Mouse (Mus musculus): ENCODE data around the gene Zfand6. TPM values are rescaled to one million over a fixed set of nuclear protein-coding genes. Genes with fewer than 3 reads are reported as not detected.
A peak's percentile ranks its signal among the peaks of the same experiment; 100 is the strongest.

The Zfand6 gene
- polyA plus RNA-seq, 1 experiment from 2014 or later, result 217 TPM

DNA sequence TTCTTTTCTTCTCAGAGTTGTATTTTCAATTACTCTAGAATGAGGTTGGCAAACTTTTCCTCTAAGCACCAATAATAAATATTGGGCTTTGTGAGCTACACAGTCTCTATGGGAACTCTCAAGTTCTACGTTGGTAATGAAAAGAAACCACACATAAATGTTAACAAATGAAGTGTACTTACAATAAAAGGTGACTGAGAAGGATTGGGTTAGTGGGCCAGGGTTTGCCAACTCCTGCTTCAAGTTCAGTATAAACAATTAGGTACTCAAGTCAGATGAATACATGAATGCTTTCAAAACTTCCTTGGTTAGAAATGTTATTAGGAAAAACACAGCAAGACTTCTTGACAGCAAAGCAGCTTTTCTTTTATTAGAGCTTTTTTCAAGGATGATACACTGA is 43.5 kb downstream of the Zfand6 start:
- Histone ChIP-seq H3K4me3 (no peak overlapping the region), H3K9me3 (no peaks in the 10 kb centered on the region), H3K9ac (replicated peaks) (no peak overlapping the region), H3K4me1 (no peaks in the 10 kb centered on the region), H3K36me3 (no peaks in the 10 kb centered on the region), H3K27ac (replicated peaks) (no peak overlapping the region), H3K27me3 (no peaks in the 10 kb centered on the region), H3K4me2 (replicated peaks) (no peak overlapping the region)
- 77% methylated on average over 1 of the region's 1 CpGs for WGBS
- no peak for ATAC-seq (ENCODE audit: low FRiP score, low read depth)

DNA sequence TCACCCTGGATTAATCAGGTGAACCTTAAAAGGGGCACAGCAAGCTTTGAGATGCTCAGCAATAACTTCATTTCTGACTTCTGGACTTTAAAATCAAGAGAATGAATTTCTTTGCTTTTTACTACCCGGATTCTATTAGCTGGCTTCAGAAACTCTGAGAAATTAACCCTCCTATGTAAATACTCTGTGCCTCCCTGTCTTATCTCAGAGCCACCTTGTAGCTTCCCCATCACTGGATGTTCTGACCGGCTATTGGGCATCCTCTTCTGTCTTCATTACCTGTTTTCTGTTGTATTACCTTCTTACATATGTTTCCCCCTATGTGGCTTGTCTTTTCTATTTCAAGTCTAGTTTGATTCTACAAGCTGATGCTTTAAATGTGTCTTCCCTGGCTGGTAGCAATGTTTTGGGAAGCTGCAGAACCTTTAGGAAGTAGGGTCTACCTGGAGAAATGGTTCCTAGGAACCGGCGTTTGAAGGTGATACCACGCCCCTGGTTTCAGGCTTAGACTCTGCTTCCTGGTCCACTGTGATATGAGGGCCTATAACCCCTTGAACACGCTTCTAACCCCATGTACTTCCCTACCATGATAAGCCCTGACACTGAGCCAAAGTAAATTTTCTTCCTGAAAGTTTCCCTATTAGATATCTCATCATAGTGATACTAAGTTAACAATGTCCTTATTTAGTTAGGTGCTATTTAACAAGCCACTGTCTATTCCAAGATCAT is 46.3 kb downstream of the Zfand6 start:
- ATAC-seq (ENCODE audit: low FRiP score, low read depth), result no peak
- Histone ChIP-seq H3K36me3 (no peaks in the 10 kb centered on the region), H3K27me3 (no peaks in the 10 kb centered on the region), H3K4me3 (no peak overlapping the region), H3K27ac (replicated peaks) (no peak overlapping the region), H3K4me2 (replicated peaks) (no peak overlapping the region), H3K4me1 (no peaks in the 10 kb centered on the region), H3K9me3 (no peaks in the 10 kb centered on the region), H3K9ac (replicated peaks) (no peak overlapping the region)
- WGBS, result 93% methylated on average over 6 of the region's 6 CpGs

DNA sequence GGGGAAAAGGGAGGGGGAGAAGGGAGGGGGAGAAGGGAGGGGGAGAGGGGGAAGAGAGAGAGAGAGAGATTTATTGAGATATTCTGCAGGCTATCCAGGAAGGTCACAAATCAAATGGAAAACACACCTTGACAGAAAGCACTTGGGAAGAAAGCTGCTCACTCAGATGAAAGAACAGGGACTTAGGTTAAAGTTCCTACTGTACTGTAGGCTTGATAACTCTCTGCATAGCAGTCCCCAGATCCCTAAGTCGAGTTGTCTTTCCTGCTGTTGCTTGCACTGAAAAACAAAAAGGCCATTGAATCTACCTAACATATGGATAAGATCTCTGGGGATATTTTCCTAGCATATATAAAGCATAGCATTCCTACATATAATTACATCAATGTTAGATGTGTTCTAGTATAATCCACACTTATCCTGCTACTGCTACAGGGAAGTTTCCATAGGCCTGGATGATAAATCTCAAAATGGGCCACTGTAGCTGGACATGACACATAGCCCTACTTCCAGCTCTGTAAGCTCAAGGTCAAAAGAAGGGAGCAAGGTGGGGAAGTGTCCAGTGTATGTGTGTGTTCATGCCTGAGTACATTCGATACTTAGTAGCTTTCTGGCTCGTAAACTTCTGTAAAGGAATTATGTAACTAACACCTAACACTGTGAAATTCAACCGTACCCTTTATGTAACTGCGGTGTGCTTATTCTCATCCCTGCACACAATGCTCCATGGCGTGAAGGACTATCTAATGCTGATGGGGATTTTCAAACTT is 47.4 kb downstream of the Zfand6 start:
- 87% methylated on average over 6 of the region's 6 CpGs for WGBS
- no peak overlapping the region for H3K27ac ChIP-seq (replicated peaks)
- ATAC-seq (ENCODE audit: low FRiP score, low read depth), result no peak
- no peaks in the 10 kb centered on the region for H3K4me1 ChIP-seq
- no peaks in the 10 kb centered on the region for H3K9me3 ChIP-seq
- H3K27me3 ChIP-seq, result no peaks in the 10 kb centered on the region
- H3K4me2 ChIP-seq (replicated peaks), result no peak overlapping the region
- no peak overlapping the region for H3K9ac ChIP-seq (replicated peaks)
- H3K4me3 ChIP-seq, result no peak overlapping the region
- H3K36me3 ChIP-seq, result no peaks in the 10 kb centered on the region

DNA sequence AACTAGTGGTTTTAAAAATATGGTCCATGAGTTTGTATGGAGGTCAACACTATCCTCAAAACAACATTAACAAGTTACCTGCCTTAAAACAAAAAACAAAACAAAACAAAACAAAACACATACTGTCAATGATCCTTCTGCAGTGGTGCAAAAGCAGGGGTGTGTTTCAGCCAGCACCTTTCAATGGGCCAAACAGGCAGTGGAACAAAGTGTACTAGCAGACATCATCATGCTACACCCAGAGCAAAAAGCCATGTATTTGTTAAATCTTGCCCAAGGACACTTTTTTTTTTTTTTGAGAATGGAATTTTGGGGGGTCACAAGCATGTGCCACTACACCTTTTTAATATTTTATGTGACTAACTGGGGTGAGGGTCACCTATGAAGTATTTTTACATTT is 52.8 kb downstream of the Zfand6 start:
- Histone ChIP-seq H3K9me3 (no peaks in the 10 kb centered on the region), H3K9ac (replicated peaks) (no peak overlapping the region), H3K27me3 (no peaks in the 10 kb centered on the region), H3K4me2 (replicated peaks) (no peak overlapping the region), H3K4me3 (no peak overlapping the region), H3K4me1 (0 out of 2 replicates have a peak, but pooled peaks cover 4% of the 10 kb centered on the region), H3K36me3 (peaks cover 3% of the 10 kb centered on the region; the same call in 1 of the 2 replicates), H3K27ac (replicated peaks) (no peak overlapping the region)
- ATAC-seq (ENCODE audit: low FRiP score, low read depth), result no peak

DNA sequence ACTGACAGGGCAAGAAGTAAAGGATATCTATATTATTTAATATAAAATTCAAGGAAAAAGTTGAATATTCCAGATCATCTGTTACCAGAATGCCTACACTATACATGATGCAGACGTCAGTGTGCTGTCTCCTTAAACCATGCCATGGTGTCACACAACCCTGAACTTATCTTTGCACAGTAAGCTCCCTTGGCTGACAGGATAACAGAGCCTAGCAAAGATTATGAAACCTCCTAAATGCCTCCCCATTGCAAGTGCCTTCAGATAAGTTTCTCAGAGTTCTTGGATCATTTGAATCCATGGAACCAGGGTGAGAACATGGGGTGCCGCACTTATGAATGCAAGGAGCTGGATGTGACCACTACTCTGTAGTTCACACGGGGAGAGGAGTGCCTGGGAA is 57.9 kb downstream of the Zfand6 start:
- ATAC-seq (ENCODE audit: low FRiP score, low read depth), result no peak
- H3K4me1 ChIP-seq, result 0 out of 2 replicates have a peak, but pooled peaks cover 4% of the 10 kb centered on the region
- 87% methylated on average over 3 of the region's 3 CpGs for WGBS

GRCm38 (mm10) chr7:84623718-84624117 is 66.0 kb downstream of the Zfand6 start:
- H3K4me3 ChIP-seq, result no peak overlapping the region
- H3K9me3 ChIP-seq, result no peaks in the 10 kb centered on the region
- ATAC-seq (ENCODE audit: low FRiP score, low read depth), result no peak
- H3K4me1 ChIP-seq, result no peaks in the 10 kb centered on the region
- no peak overlapping the region for H3K27ac ChIP-seq (replicated peaks)
- H3K27me3 ChIP-seq, result no peaks in the 10 kb centered on the region
- H3K9ac ChIP-seq (replicated peaks), result no peak overlapping the region
- WGBS, result 99% methylated on average over 4 of the region's 4 CpGs
- H3K4me2 ChIP-seq (replicated peaks), result no peak overlapping the region
- H3K36me3 ChIP-seq, result peaks cover 17% of the 10 kb centered on the region

More for the DNA sequence above, 57.9 kb downstream of the Zfand6 start:
- no peak overlapping the region for H3K27ac ChIP-seq (replicated peaks)
- no peak overlapping the region for H3K4me3 ChIP-seq
- no peaks in the 10 kb centered on the region for H3K9me3 ChIP-seq
- H3K4me2 ChIP-seq (replicated peaks), result no peak overlapping the region
- no peaks in the 10 kb centered on the region for H3K27me3 ChIP-seq
- peaks cover 27% of the 10 kb centered on the region; the same call in 1 of the 2 replicates for H3K36me3 ChIP-seq
- no peak overlapping the region for H3K9ac ChIP-seq (replicated peaks)

DNA sequence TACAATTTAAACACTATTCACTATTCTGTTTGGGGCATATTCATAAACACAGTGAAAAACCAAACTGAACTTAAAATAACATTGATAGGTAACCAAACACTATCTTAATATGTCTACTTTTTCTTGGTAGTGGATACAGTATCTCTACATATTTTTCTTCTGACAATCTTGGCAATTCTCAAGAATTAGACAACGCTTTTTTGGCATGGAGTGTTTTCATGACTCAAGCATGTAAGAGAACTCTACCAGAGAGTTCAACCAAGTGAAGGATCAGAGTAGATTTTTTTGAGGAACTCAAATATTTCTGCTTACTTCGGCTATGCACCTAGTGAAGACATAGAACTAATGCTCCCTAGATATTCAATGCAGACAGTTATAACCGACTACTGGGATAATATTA is 68.8 kb downstream of the Zfand6 start:
- Histone ChIP-seq H3K9ac (replicated peaks) (no peak overlapping the region), H3K4me1 (no peaks in the 10 kb centered on the region), H3K36me3 (peaks cover 27% of the 10 kb centered on the region), H3K4me3 (no peak overlapping the region), H3K9me3 (no peaks in the 10 kb centered on the region), H3K4me2 (replicated peaks) (no peak overlapping the region), H3K27ac (replicated peaks) (no peak overlapping the region), H3K27me3 (no peaks in the 10 kb centered on the region)
- WGBS, result 96% methylated on average over 3 of the region's 3 CpGs
- no peak for ATAC-seq (ENCODE audit: low FRiP score, low read depth)

- Histone ChIP-seq H3K9me3 (no peaks in the 10 kb centered on the region), H3K27ac (replicated peaks) (no peak overlapping the region), H3K9ac (replicated peaks) (no peak overlapping the region), H3K27me3 (no peaks in the 10 kb centered on the region), H3K4me2 (replicated peaks) (no peak overlapping the region), H3K4me3 (no peak overlapping the region), H3K36me3 (peaks cover 18% of the 10 kb centered on the region), H3K4me1 (no peaks in the 10 kb centered on the region)
- ATAC-seq (ENCODE audit: low FRiP score, low read depth), result no peak
- 95% methylated on average over 2 of the region's 2 CpGs for WGBS
Observed at GRCm38 (mm10) chr7:84618951-84619350, 70.8 kb downstream of the Zfand6 start.

DNA sequence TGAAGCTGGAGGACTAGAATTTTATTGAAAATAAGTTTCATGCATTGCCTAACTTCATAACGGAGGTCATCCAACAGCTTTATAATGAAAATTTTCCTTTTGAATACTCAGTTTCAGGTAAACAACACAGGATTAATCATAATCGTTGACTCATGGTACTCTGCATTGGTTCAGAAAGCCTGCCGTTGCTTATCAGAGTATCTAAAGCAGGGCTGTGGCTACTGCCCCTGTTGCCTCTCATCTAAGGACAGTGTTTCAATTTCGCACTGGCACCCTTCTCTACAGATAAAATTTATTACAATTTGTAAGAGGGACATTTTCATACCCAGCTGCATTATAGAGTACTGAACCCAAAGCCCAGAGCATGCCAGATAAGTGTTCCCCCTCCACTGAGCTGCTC is 77.3 kb downstream of the Zfand6 start:
- Histone ChIP-seq H3K27ac (replicated peaks) (no peak overlapping the region), H3K4me3 (no peak overlapping the region), H3K4me1 (no peaks in the 10 kb centered on the region), H3K36me3 (peaks cover 12% of the 10 kb centered on the region; the same call in 1 of the 2 replicates), H3K27me3 (no peaks in the 10 kb centered on the region), H3K4me2 (replicated peaks) (no peak overlapping the region), H3K9ac (replicated peaks) (no peak overlapping the region), H3K9me3 (no peaks in the 10 kb centered on the region)
- ATAC-seq (ENCODE audit: low FRiP score, low read depth), result no peak
- 88% methylated on average over 4 of the region's 4 CpGs for WGBS

- H3K27ac ChIP-seq (replicated peaks), result no peak overlapping the region
- H3K4me1 ChIP-seq, result no peaks in the 10 kb centered on the region
- 0 out of 2 replicates have a peak, but pooled peaks cover 6% of the 10 kb centered on the region for H3K36me3 ChIP-seq
- WGBS, result 95% methylated on average over 1 of the region's 1 CpGs
- H3K9me3 ChIP-seq, result no peaks in the 10 kb centered on the region
- no peaks in the 10 kb centered on the region for H3K27me3 ChIP-seq
- no peak for ATAC-seq (ENCODE audit: low FRiP score, low read depth)
- H3K4me3 ChIP-seq, result no peak overlapping the region
- H3K4me2 ChIP-seq (replicated peaks), result no peak overlapping the region
- H3K9ac ChIP-seq (replicated peaks), result no peak overlapping the region
Observed at GRCm38 (mm10) chr7:84611609-84612008, 78.2 kb downstream of the Zfand6 start.

GRCm38 (mm10) chr7:84606293-84606749 is 83.4 kb downstream of the Zfand6 start, which contains the start of gene Fah:
TSS of gene Fah (minus strand) at chr7:84606722.
- peak within 1 kb of the TSS; percentile 57 for H3K4me3 ChIP-seq
- H3K9me3 ChIP-seq, result no peaks in the 10 kb centered on the region
- no peaks in the 10 kb centered on the region for H3K36me3 ChIP-seq
- H3K4me1 ChIP-seq, result peaks cover 14% of the 10 kb centered on the region; the same call in 1 of the 2 replicates
- peak; percentile 62 for ATAC-seq (ENCODE audit: low FRiP score, low read depth)
- WGBS, result under 1% methylated on average over 10 of the region's 10 CpGs
- peak within 1 kb of the TSS; percentile 68 for H3K9ac ChIP-seq (replicated peaks)
- peaks cover 15% of the 10 kb centered on the region; the same call in 1 of the 2 replicates for H3K27me3 ChIP-seq
- H3K4me2 ChIP-seq (replicated peaks), result peak within 1 kb of the TSS; percentile 91
- no peak within 1 kb of the TSS for H3K27ac ChIP-seq (replicated peaks)

DNA sequence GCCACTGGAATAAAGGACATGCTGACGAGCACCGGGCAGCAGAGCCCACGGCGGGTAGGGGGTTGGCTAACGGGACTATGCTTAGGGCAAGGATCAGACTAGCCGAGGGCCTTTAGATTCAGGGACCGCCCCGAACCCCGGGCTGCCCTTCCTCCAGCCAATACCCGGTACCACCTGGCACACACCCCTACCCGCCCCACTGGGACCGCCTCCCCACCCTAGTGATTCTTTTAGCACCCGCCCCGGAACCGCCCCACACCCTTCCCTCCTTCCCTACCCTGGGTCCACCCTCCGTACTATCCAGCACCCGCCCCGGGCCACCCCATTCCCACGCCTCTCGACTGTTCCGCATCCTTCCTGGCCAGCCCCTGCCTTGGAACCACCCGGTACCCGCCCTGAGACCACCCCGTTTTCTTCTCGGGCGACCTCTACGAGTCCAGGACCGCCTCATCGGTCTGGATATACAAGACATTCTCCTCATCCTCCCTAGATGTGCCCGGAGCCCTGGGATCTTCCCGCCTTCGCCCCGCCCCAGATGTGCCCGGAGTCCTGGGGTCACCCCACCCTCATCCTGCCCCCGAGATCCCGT is 84.0 kb downstream of the Zfand6 start:
- Histone ChIP-seq H3K27ac (replicated peaks) (no peak overlapping the region), H3K36me3 (no peaks in the 10 kb centered on the region), H3K4me2 (replicated peaks) (peak overlapping the region; percentile 91), H3K9me3 (no peaks in the 10 kb centered on the region), H3K4me1 (peaks cover 14% of the 10 kb centered on the region; the same call in 1 of the 2 replicates), H3K4me3 (peak overlapping the region; percentile 57), H3K27me3 (peaks cover 15% of the 10 kb centered on the region; the same call in 1 of the 2 replicates), H3K9ac (replicated peaks) (peak overlapping the region; percentile 68)
- peak; percentile 83 for ATAC-seq (ENCODE audit: low FRiP score, low read depth)
- WGBS, result 1% methylated on average over 36 of the region's 36 CpGs
